Mouse (Mus musculus): ENCODE measurements around the gene Plin3. TPM values are rescaled to one million over a fixed set of nuclear protein-coding genes. Genes with fewer than 3 reads are reported as not detected.

Plin3 gene
- polyA plus RNA-seq, 1 experiment from 2014 or later, result 37.5 TPM

MicroRNAs encoded within 50 kb of the gene (microRNA counts, 519-probe panel; counts per million panel counts)
- microRNA mmu-miR-7b, result 31.2 counts per million

Small RNA genes lying within 50 kb of the gene (microRNA-seq; reads per million reads assigned to microRNA genes)
- 678 reads per million, percentile 63 among the genes with 10 or more reads in this experiment for gene Mir7b (ENCODE audit: insufficient number of aligned reads)

Other genes with a start within 250 kb of the Plin3 start
- gene Ubxn6, start 217.8 kb downstream of the Plin3 start, polyA plus RNA-seq (2014; fragmentation: Nextera tagmentation; extraction: Ambion mirVana), result 39.0 and 43.2 TPM in 2 replicates
- gene Hdgfl2, start 213.2 kb downstream of the Plin3 start, polyA plus RNA-seq (2014; fragmentation: Nextera tagmentation; extraction: Ambion mirVana), result 150 and 152 TPM in 2 replicates
- 0.07 TPM in 2 replicates for gene Plin4, start 183.1 kb downstream of the Plin3 start, polyA plus RNA-seq (2014; fragmentation: Nextera tagmentation; extraction: Ambion mirVana)
- gene Plin5, start 175.3 kb downstream of the Plin3 start, polyA plus RNA-seq (2014; fragmentation: Nextera tagmentation; extraction: Ambion mirVana), result 0.21 TPM in 1 of 2 replicates, not detected in the other
- 0.17 and 0.51 TPM in 2 replicates for gene Lrg1, start 170.9 kb downstream of the Plin3 start, polyA plus RNA-seq (2014; fragmentation: Nextera tagmentation; extraction: Ambion mirVana)
- 1.4 and 2.5 TPM in 2 replicates for gene Sema6b, start 152.5 kb downstream of the Plin3 start, polyA plus RNA-seq (2014; fragmentation: Nextera tagmentation; extraction: Ambion mirVana)
- 7.7 and 8.4 TPM in 2 replicates for gene Tnfaip8l1, start 130.4 kb downstream of the Plin3 start, polyA plus RNA-seq (2014; fragmentation: Nextera tagmentation; extraction: Ambion mirVana)
- gene Mydgf, start 109.0 kb downstream of the Plin3 start, polyA plus RNA-seq (2014; fragmentation: Nextera tagmentation; extraction: Ambion mirVana), result 55.4 and 64.0 TPM in 2 replicates
- gene Dpp9, start 74.0 kb downstream of the Plin3 start, polyA plus RNA-seq (2014; fragmentation: Nextera tagmentation; extraction: Ambion mirVana), result 48.0 and 50.6 TPM in 2 replicates
- 16.5 and 16.6 TPM in 2 replicates for gene Fem1a, start 36.1 kb downstream of the Plin3 start, polyA plus RNA-seq (2014; fragmentation: Nextera tagmentation; extraction: Ambion mirVana)
- 2.5 and 3.0 TPM in 2 replicates for gene Ticam1, start 16.1 kb downstream of the Plin3 start, polyA plus RNA-seq (2014; fragmentation: Nextera tagmentation; extraction: Ambion mirVana)
- gene Arrdc5, start 7.4 kb upstream of the Plin3 start, polyA plus RNA-seq (2014; fragmentation: Nextera tagmentation; extraction: Ambion mirVana), result not detected in 2 replicates
- 197 and 223 TPM in 2 replicates for gene Uhrf1, start 10.4 kb upstream of the Plin3 start, polyA plus RNA-seq (2014; fragmentation: Nextera tagmentation; extraction: Ambion mirVana)
- 52.1 TPM in 2 replicates for gene Kdm4b, start 33.2 kb upstream of the Plin3 start, polyA plus RNA-seq (2014; fragmentation: Nextera tagmentation; extraction: Ambion mirVana)
- 210 and 218 TPM in 2 replicates for gene Ptprs, start 183.6 kb upstream of the Plin3 start, polyA plus RNA-seq (2014; fragmentation: Nextera tagmentation; extraction: Ambion mirVana)
- gene Znrf4, start 219.6 kb upstream of the Plin3 start, polyA plus RNA-seq (2014; fragmentation: Nextera tagmentation; extraction: Ambion mirVana), result not detected in 2 replicates